Mouse (Mus musculus) right cerebral cortex, adult 2 months (tissue): ENCODE data around the gene Adamts3.

Experiments
- DNase-seq, 2 experiments: peaks; one replicate each; pipeline ENCODE4 v3.0.0; 2021 to 2022; ENCODE audit warnings: low spot score in 2 of 2

Adamts3 gene

GRCm38 (mm10) chr5:89711116-89711859 is 171.8 kb downstream of the Adamts3 start:
- DNase-seq: no peak

GRCm38 (mm10) chr5:89709459-89709858 is 173.7 kb downstream of the Adamts3 start:
- DNase-seq: no peak

- peak in 1 of 2 experiments; percentile 35 for DNase-seq
These were observed 178.9 kb downstream of the Adamts3 start for GRCm38 (mm10) chr5:89704264-89704663.

GRCm38 (mm10) chr5:89701241-89702007 is 181.7 kb downstream of the Adamts3 start:
- DNase-seq: peak; percentile 51 to 69

GRCm38 (mm10) chr5:89687826-89688225 is 195.3 kb downstream of the Adamts3 start:
- no peak for DNase-seq

- peak; percentile 57 to 81 for DNase-seq
These were observed 203.1 kb downstream of the Adamts3 start for GRCm38 (mm10) chr5:89679871-89680536.

GRCm38 (mm10) chr5:89678148-89678547 is 205.0 kb downstream of the Adamts3 start:
- no peak for DNase-seq

- no peak for DNase-seq
These were observed 208.9 kb downstream of the Adamts3 start for GRCm38 (mm10) chr5:89674066-89674848.

GRCm38 (mm10) chr5:89672950-89673349 is 210.2 kb downstream of the Adamts3 start:
- DNase-seq: no peak

GRCm38 (mm10) chr5:89654327-89654726 is 228.8 kb downstream of the Adamts3 start:
- no peak for DNase-seq

GRCm38 (mm10) chr5:89653862-89654261 is 229.3 kb downstream of the Adamts3 start:
- no peak for DNase-seq

GRCm38 (mm10) chr5:89646940-89647339 is 236.2 kb downstream of the Adamts3 start:
- DNase-seq: no peak

- no peak for DNase-seq
These were observed 247.7 kb downstream of the Adamts3 start for GRCm38 (mm10) chr5:89635434-89635833.

GRCm38 (mm10) chr5:89631599-89631998 is 251.5 kb downstream of the Adamts3 start:
- DNase-seq: peak; percentile 21 to 25
